8 mouse cellular contexts compared by ENCODE assay signal in the genomic region with DNA sequence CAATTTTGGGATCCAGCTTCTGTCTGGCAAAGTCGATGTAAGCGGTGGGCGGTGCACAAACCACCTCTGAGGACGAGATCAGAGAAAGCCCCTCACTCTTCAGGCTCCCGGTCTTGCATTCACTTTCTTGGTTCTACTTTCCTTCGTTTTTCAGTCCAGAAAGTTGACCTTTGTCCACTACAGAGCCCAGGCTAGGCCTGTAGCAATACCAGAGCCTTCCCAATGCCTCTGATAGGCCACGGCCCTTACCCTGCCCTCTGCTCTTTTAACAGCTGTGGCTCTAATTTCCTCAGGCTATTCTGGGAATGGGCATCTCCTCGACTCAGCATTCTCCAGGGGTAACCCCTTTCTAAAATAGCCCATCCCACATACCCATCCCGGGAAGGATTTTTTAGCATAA. TPM values are rescaled to one million over a fixed set of nuclear protein-coding genes. Genes with fewer than 3 reads are reported as not detected.
A peak's percentile ranks its signal among the peaks of the same experiment; 100 is the strongest.
DNase-seq lines count a peak whose midpoint lies in the region; ATAC-seq and TF ChIP-seq lines count a peak whose summit lies in the region.

No protein-coding gene starts in this region.

- H3K9me3 ChIP-seq in stomach, postnatal 0 days (ENCODE audit: control insufficient read depth, low read length): no peaks in the 10 kb centered on the region

- H3K4me1 ChIP-seq in thymus, adult 2 months (replicated peaks; ENCODE audit: control insufficient read depth, insufficient read depth, low read length): peaks cover 29% of the 10 kb centered on the region
- H3K4me1 ChIP-seq in stomach, postnatal 0 days (replicated peaks; ENCODE audit: control insufficient read depth, insufficient read depth): peaks cover 6% of the 10 kb centered on the region

- H3K36me3 ChIP-seq in thymus, adult 2 months (ENCODE audit: control insufficient read depth, insufficient read depth, low read length): peaks cover 7% of the 10 kb centered on the region; the same call in 1 of the 2 replicates
- H3K36me3 ChIP-seq in stomach, postnatal 0 days (ENCODE audit: control insufficient read depth, insufficient read depth, low read length): peaks cover 27% of the 10 kb centered on the region

- H3K4me3 ChIP-seq in thymus, adult 2 months (ENCODE audit: control insufficient read depth, insufficient read depth, low read length): peak overlapping the region; percentile 60
- peak overlapping the region; percentile 59 for H3K4me3 ChIP-seq in stomach, postnatal 0 days (ENCODE audit: low read depth, low read length)

- no peak overlapping the region for H3K27ac ChIP-seq in thymus, adult 2 months (ENCODE audit: control insufficient read depth, insufficient read depth, low read length)
- H3K27ac ChIP-seq in stomach, postnatal 0 days (replicated peaks): peak overlapping the region; percentile 85

- ATAC-seq in stomach, postnatal 0 days (ENCODE audit: low FRiP score, low TSS enrichment): no peak
- ATAC-seq in activated CD4-positive, CD25-positive, alpha-beta regulatory T cell, adult 4 months: no peak

- TF ChIP-seq CTCF in thymus, adult 2 months (IDR thresholded peaks at IDR 0.05; ENCODE audit: borderline replicate concordance, control insufficient read depth, extremely low read depth, insufficient read depth, low read length, poor library complexity): no peak
- TF ChIP-seq CTCF in stomach, postnatal 0 days (IDR thresholded peaks at IDR 0.05; ENCODE audit: low read depth): no peak

- no peak for TF ChIP-seq POLR2A in thymus, adult 2 months (IDR thresholded peaks at IDR 0.05; ENCODE audit: control insufficient read depth, extremely low read depth, insufficient read depth, low read length, poor library complexity)

- H3K9ac ChIP-seq in stomach, postnatal 0 days (ENCODE audit: low read length): peak overlapping the region; percentile 66

- TF ChIP-seq EP300 in stomach, postnatal 0 days (optimal IDR thresholded peaks at IDR 0.05): no peak

- peak; percentile 39 for DNase-seq in cerebellum, adult 8-10 months
- no peak for DNase-seq in cerebellum, adult 11 months
- no peak for DNase-seq in thymus, adult 2 months
- no peak for DNase-seq in thymus, adult 18-20 months
- DNase-seq in liver: peak; percentile 10
- no peak for DNase-seq in stomach, postnatal 0 days (ENCODE audit: low spot score)
- no peak for DNase-seq in adrenal gland, postnatal 4 days (ENCODE audit: low spot score in 2 of 2)

- H3K27me3 ChIP-seq in thymus, adult 2 months (ENCODE audit: control insufficient read depth, insufficient read depth, low read length): no peaks in the 10 kb centered on the region
- H3K27me3 ChIP-seq in stomach, postnatal 0 days (ENCODE audit: control insufficient read depth, insufficient read depth, low read length): no peaks in the 10 kb centered on the region

- WGBS in thymus, adult 2 months: 51% methylated on average over 9 of the region's 9 CpGs
- WGBS in stomach, postnatal 0 days: 8% methylated on average over 9 of the region's 9 CpGs

- peak overlapping the region; percentile 64 for H3K4me2 ChIP-seq in stomach, postnatal 0 days (replicated peaks; ENCODE audit: low read depth)

RNA-seq across cellular contexts. Expression of a gene that starts 1.2 kb away (rescaled TPM):
- polyA plus RNA-seq in thymus, adult 2 months (2012; rRNA removed): 171 and 181 TPM in 2 replicates
- 463 and 465 TPM in 2 replicates for polyA plus RNA-seq in stomach, postnatal 0 days (2015; fragmentation: Nextera tagmentation; extraction: Ambion mirVana)
- 10 to 100 TPM; 68.9 to 93.3 TPM for polyA plus RNA-seq in activated CD4-positive, CD25-positive, alpha-beta regulatory T cell, adult 4 months (2017; shearing (Covaris generic))
- 100 to 1,000 TPM; 422 to 439 TPM for total RNA-seq in adrenal gland, postnatal 4 days (2021)

RNA-seq across cellular contexts. Expression of a gene that starts 4.4 kb away (rescaled TPM):
- 7.1 and 8.1 TPM in 2 replicates for polyA plus RNA-seq in thymus, adult 2 months (2012; rRNA removed)
- 18.8 and 18.9 TPM in 2 replicates for polyA plus RNA-seq in stomach, postnatal 0 days (2015; fragmentation: Nextera tagmentation; extraction: Ambion mirVana)
- 1 to 10 TPM; 1.5 to 2.1 TPM for polyA plus RNA-seq in activated CD4-positive, CD25-positive, alpha-beta regulatory T cell, adult 4 months (2017; shearing (Covaris generic))
- 10 to 100 TPM; 18.7 to 19.2 TPM for total RNA-seq in adrenal gland, postnatal 4 days (2021)

RNA-seq across cellular contexts. Expression of a gene that starts 16.4 kb away (rescaled TPM):
- 118 and 121 TPM in 2 replicates for polyA plus RNA-seq in thymus, adult 2 months (2012; rRNA removed)
- 60.3 and 61.8 TPM in 2 replicates for polyA plus RNA-seq in stomach, postnatal 0 days (2015; fragmentation: Nextera tagmentation; extraction: Ambion mirVana)
- 10 to 100 TPM; 58.3 to 86.0 TPM for polyA plus RNA-seq in activated CD4-positive, CD25-positive, alpha-beta regulatory T cell, adult 4 months (2017; shearing (Covaris generic))
- total RNA-seq in adrenal gland, postnatal 4 days (2021): 100 to 1,000 TPM; 141 to 148 TPM

RNA-seq across cellular contexts. Expression of a gene that starts 16.5 kb away (rescaled TPM):
- 202 and 248 TPM in 2 replicates for polyA plus RNA-seq in thymus, adult 2 months (2012; rRNA removed)
- polyA plus RNA-seq in stomach, postnatal 0 days (2015; fragmentation: Nextera tagmentation; extraction: Ambion mirVana): 43.3 and 52.8 TPM in 2 replicates
- polyA plus RNA-seq in activated CD4-positive, CD25-positive, alpha-beta regulatory T cell, adult 4 months (2017; shearing (Covaris generic)): 10 to 100 TPM; 43.4 to 57.7 TPM
- 10 to 100 TPM; 50.6 to 58.6 TPM for total RNA-seq in adrenal gland, postnatal 4 days (2021)

RNA-seq across cellular contexts. Expression of a gene that starts 27.2 kb away (rescaled TPM):
- polyA plus RNA-seq in thymus, adult 2 months (2012; rRNA removed): 2.8 and 4.0 TPM in 2 replicates
- polyA plus RNA-seq in stomach, postnatal 0 days (2015; fragmentation: Nextera tagmentation; extraction: Ambion mirVana): 0.53 and 0.98 TPM in 2 replicates
- polyA plus RNA-seq in activated CD4-positive, CD25-positive, alpha-beta regulatory T cell, adult 4 months (2017; shearing (Covaris generic)): under 1 TPM in 1 of 2 experiments, not detected in 1; 0.19 TPM
- total RNA-seq in adrenal gland, postnatal 4 days (2021): 10 to 100 TPM; 13.9 to 16.3 TPM

Comparison
In these comparisons a context has a peak if more than half of its experiments do, and no peak if none do; other contexts are left out.
1. DNase-seq: peak in cerebellum, adult 8-10 months (single experiment) and liver (single experiment); none in cerebellum, adult 11 months (single experiment), thymus, adult 2 months (single experiment), thymus, adult 18-20 months (0 of 2), stomach, postnatal 0 days (single experiment) and adrenal gland, postnatal 4 days (0 of 2).